Mouse (Mus musculus): ENCODE results near the gene Plcb1.

- TF ChIP-seq EP300 (IDR thresholded peaks at IDR 0.05; ENCODE audit: insufficient read depth, low read depth, low read length) (no peak), POLR2A (IDR thresholded peaks at IDR 0.05; ENCODE audit: insufficient read depth, low read depth, low read length) (no peak), CTCF (IDR thresholded peaks at IDR 0.05) (no peak)
These were observed 52.3 kb downstream of the Plcb1 start for GRCm38 (mm10) chr2:134838185-134838584.
